Mouse (Mus musculus) MEL (cell line): ENCODE results near the gene Smad9. TPM values are rescaled to one million over a fixed set of nuclear protein-coding genes. Genes with fewer than 3 reads are reported as not detected.

Experiments used
- DNase-seq: peaks from one replicate; pipeline ENCODE4 v3.0.0; 2011; ENCODE audit warnings: low read depth, low spot score
- H3K27ac ChIP-seq: 2 replicates; pipeline ENCODE4 v1.5.1; 2012; ENCODE audit warnings: low read depth, mild to moderate bottlenecking, control low read depth, low read length, moderate library complexity; ENCODE audit not compliant: control insufficient read depth
- H3K27me3 ChIP-seq, 2 experiments: fragments of 150-350 bp in 1 of 2; sonication (generic) in 1 of 2; 2 replicates each; pipeline ENCODE4 v1.6.1; 2012; ENCODE audit warnings: low read length in 2 of 2, mild to moderate bottlenecking in 2 of 2, improper control_type of control experiment in 1 of 2, moderate library complexity in 1 of 2; ENCODE audit not compliant: insufficient read depth in 2 of 2, control insufficient read depth in 1 of 2
- H3K36me3 ChIP-seq, 2 experiments: 2 replicates each; pipeline ENCODE4 v1.6.1; 2012 to 2014; ENCODE audit warnings: low read length in 2 of 2, improper control_type of control experiment in 1 of 2, inconsistent platforms in 1 of 2, mild to moderate bottlenecking in 1 of 2; ENCODE audit not compliant: insufficient read depth in 2 of 2, control insufficient read depth in 1 of 2
- H3K4me1 ChIP-seq, 2 experiments: fragments of 150-350 bp in 1 of 2; sonication (generic) in 1 of 2; 2 replicates each; pipeline ENCODE4 v1.6.1; 2012; ENCODE audit warnings: low read length in 2 of 2, improper control_type of control experiment in 1 of 2, mild to moderate bottlenecking in 1 of 2; ENCODE audit not compliant: insufficient read depth in 2 of 2, control insufficient read depth in 1 of 2
- H3K4me3 ChIP-seq, 2 experiments: fragments of 150-350 bp in 1 of 2; sonication (generic) in 1 of 2; 2 replicates each; pipeline ENCODE4 v1.5.1; 2012; ENCODE audit warnings: low read depth in 2 of 2, low read length in 2 of 2, mild to moderate bottlenecking in 2 of 2, moderate library complexity in 2 of 2, control low read depth in 1 of 2, improper control_type of control experiment in 1 of 2; ENCODE audit not compliant: control insufficient read depth in 1 of 2, insufficient read depth in 1 of 2
- H3K79me2 ChIP-seq: 2 replicates; pipeline ENCODE4 v1.6.1; 2012; ENCODE audit warnings: mild to moderate bottlenecking, low read length, moderate library complexity; ENCODE audit not compliant: control insufficient read depth, poor library complexity, insufficient read depth
- H3K9ac ChIP-seq: 2 replicates; pipeline ENCODE4 v1.6.1; 2012; ENCODE audit warnings: low read depth, mild to moderate bottlenecking, control low read depth, low read length, moderate library complexity; ENCODE audit not compliant: control insufficient read depth, poor library complexity, severe bottlenecking
- H3K9me3 ChIP-seq: fragments of 150-350 bp; sonication (generic); replicated peaks from 2 replicates; pipeline ENCODE4 v1.6.1; 2012; ENCODE audit warnings: mild to moderate bottlenecking, low read length, improper control_type of control experiment, moderate library complexity; ENCODE audit not compliant: insufficient read depth
- BHLHE40 ChIP-seq: IDR thresholded peaks from 2 replicates; pipeline ENCODE4 v1.6.1; 2012; ENCODE audit warnings: low read depth, mild to moderate bottlenecking, inconsistent platforms, low read length, improper control_type of control experiment, borderline replicate concordance
- CHD1 ChIP-seq: IDR thresholded peaks from 2 replicates; pipeline ENCODE4 v1.6.1; 2012; ENCODE audit warnings: low read depth, mild to moderate bottlenecking, inconsistent platforms, low read length, improper control_type of control experiment
- CHD2 ChIP-seq: IDR thresholded peaks from 2 replicates; pipeline ENCODE4 v1.6.1; 2011; ENCODE audit warnings: low read length, improper control_type of control experiment
- CTCF ChIP-seq, 3 experiments: IDR thresholded peaks in 2 of 3; conservative IDR thresholded peaks in 1 of 3; 2 replicates each; pipeline ENCODE4 v1.5.1; 2011 to 2012; ENCODE audit warnings: low read length in 3 of 3, low read depth in 2 of 3, mild to moderate bottlenecking in 2 of 3, improper control_type of control experiment in 1 of 3, inconsistent platforms in 1 of 3, mixed read lengths in 1 of 3, moderate library complexity in 1 of 3; ENCODE audit not compliant: control insufficient read depth in 1 of 3, insufficient read depth in 1 of 3, poor library complexity in 1 of 3, severe bottlenecking in 1 of 3
- ELF1 ChIP-seq: IDR thresholded peaks from 2 replicates; pipeline ENCODE4 v1.6.1; 2014; ENCODE audit warnings: low read depth, mild to moderate bottlenecking, inconsistent platforms, low read length, improper control_type of control experiment, moderate library complexity
- EP300 ChIP-seq, 2 experiments: IDR thresholded peaks; 2 replicates each; pipeline ENCODE4 v1.6.1; 2011; ENCODE audit warnings: improper control_type of control experiment in 2 of 2, low read length in 2 of 2, low read depth in 1 of 2, mild to moderate bottlenecking in 1 of 2
- ETS1 ChIP-seq: IDR thresholded peaks from 2 replicates; pipeline ENCODE4 v1.6.1; 2012; ENCODE audit warnings: low read depth, mild to moderate bottlenecking, inconsistent platforms, low read length, improper control_type of control experiment, moderate library complexity
- HCFC1 ChIP-seq: IDR thresholded peaks from 2 replicates; pipeline ENCODE4 v1.6.1; 2012; ENCODE audit warnings: low read depth, mild to moderate bottlenecking, inconsistent platforms, low read length, improper control_type of control experiment, moderate library complexity
- JUND ChIP-seq: IDR thresholded peaks from 2 replicates; pipeline ENCODE4 v1.6.1; 2011; ENCODE audit warnings: low read depth, mild to moderate bottlenecking, improper control_type of control experiment, low read length
- KAT2A ChIP-seq: conservative IDR thresholded peaks from 2 replicates; pipeline ENCODE4 v1.6.1; 2012; ENCODE audit warnings: low read depth, low read length, improper control_type of control experiment, inconsistent platforms
- MAFK ChIP-seq: IDR thresholded peaks from 2 replicates; pipeline ENCODE4 v1.6.1; 2011; ENCODE audit warnings: low read depth, mild to moderate bottlenecking, low read length, improper control_type of control experiment, borderline replicate concordance
- MAX ChIP-seq: IDR thresholded peaks from 2 replicates; pipeline ENCODE4 v1.6.1; 2011; ENCODE audit warnings: low read length, improper control_type of control experiment
- MAZ ChIP-seq: IDR thresholded peaks from 2 replicates; pipeline ENCODE4 v1.6.1; 2012; ENCODE audit warnings: low read depth, mild to moderate bottlenecking, inconsistent platforms, low read length, improper control_type of control experiment
- MEF2A ChIP-seq: IDR thresholded peaks from 2 replicates; pipeline ENCODE4 v1.6.1; 2014; ENCODE audit warnings: low read depth, mild to moderate bottlenecking, inconsistent platforms, low read length, improper control_type of control experiment; ENCODE audit not compliant: poor library complexity, insufficient replicate concordance, severe bottlenecking; ENCODE audit errors: extremely low read depth
- MYB ChIP-seq: IDR thresholded peaks from 2 replicates; pipeline ENCODE4 v1.6.1; 2011; ENCODE audit warnings: mild to moderate bottlenecking, low read depth, low read length, improper control_type of control experiment
- MYC ChIP-seq: IDR thresholded peaks from 2 replicates; pipeline ENCODE4 v1.6.1; 2011; ENCODE audit warnings: low read depth, mild to moderate bottlenecking, low read length, improper control_type of control experiment, moderate library complexity
- NELFE ChIP-seq: IDR thresholded peaks from 2 replicates; pipeline ENCODE4 v1.6.1; 2011; ENCODE audit warnings: low read depth, low read length, improper control_type of control experiment
- POLR2A ChIP-seq, 2 experiments: IDR thresholded peaks; 2 replicates each; pipeline ENCODE4 v1.6.1; 2011 to 2012; ENCODE audit warnings: low read length in 2 of 2, mild to moderate bottlenecking in 2 of 2, control low read depth in 1 of 2, improper control_type of control experiment in 1 of 2, low read depth in 1 of 2, moderate library complexity in 1 of 2; ENCODE audit not compliant: control insufficient read depth in 1 of 2, insufficient read depth in 1 of 2, poor library complexity in 1 of 2
- RAD21 ChIP-seq: IDR thresholded peaks from 2 replicates; pipeline ENCODE4 v1.6.1; 2011; ENCODE audit warnings: mild to moderate bottlenecking, low read depth, low read length, improper control_type of control experiment
- RCOR1 ChIP-seq: IDR thresholded peaks from 2 replicates; pipeline ENCODE4 v1.6.1; 2012; ENCODE audit warnings: low read depth, mild to moderate bottlenecking, inconsistent platforms, low read length, improper control_type of control experiment
- SIN3A ChIP-seq: IDR thresholded peaks from 2 replicates; pipeline ENCODE4 v1.6.1; 2012; ENCODE audit warnings: low read length, improper control_type of control experiment, inconsistent platforms
- SMC3 ChIP-seq: IDR thresholded peaks from 2 replicates; pipeline ENCODE4 v1.6.1; 2011; ENCODE audit warnings: low read depth, low read length, improper control_type of control experiment
- TBP ChIP-seq: IDR thresholded peaks from 2 replicates; pipeline ENCODE4 v1.8.0; 2011; ENCODE audit warnings: low read depth, low read length, improper control_type of control experiment
- UBTF ChIP-seq: IDR thresholded peaks from 2 replicates; pipeline ENCODE4 v1.6.1; 2012; ENCODE audit warnings: low read depth, mild to moderate bottlenecking, inconsistent platforms, low read length, improper control_type of control experiment, moderate library complexity, borderline replicate concordance; ENCODE audit not compliant: insufficient read depth
- ZC3H11A ChIP-seq: IDR thresholded peaks from 2 replicates; pipeline ENCODE4 v1.6.1; 2012; ENCODE audit warnings: low read depth, mild to moderate bottlenecking, inconsistent platforms, low read length, improper control_type of control experiment
- ZKSCAN1 ChIP-seq: IDR thresholded peaks from 2 replicates; pipeline ENCODE4 v1.6.1; 2012; ENCODE audit warnings: low read depth, mild to moderate bottlenecking, inconsistent platforms, low read length, improper control_type of control experiment, moderate library complexity
- ZMIZ1 ChIP-seq: IDR thresholded peaks from 2 replicates; pipeline ENCODE4 v1.6.1; 2012; ENCODE audit warnings: low read depth, mild to moderate bottlenecking, inconsistent platforms, low read length, improper control_type of control experiment, moderate library complexity
- ZNF384 ChIP-seq: IDR thresholded peaks from 2 replicates; pipeline ENCODE4 v1.6.1; 2012; ENCODE audit warnings: low read depth, mild to moderate bottlenecking, inconsistent platforms, low read length, improper control_type of control experiment
- polyA plus RNA-seq, 2 experiments: library from polyadenylated mRNA; stranded (reverse) in 1 of 2; unstranded in 1 of 2; fragments of >175 nt in 1 of 2; fragments of >200 nt in 1 of 2; gene quantifications; 2 replicates each; pipeline versions ENCODE4 v1.2.1 to v1.2.4; 2012; ENCODE audit warnings: low replicate concordance in 2 of 2, low read depth in 1 of 2; ENCODE audit not compliant: insufficient read length in 2 of 2, insufficient read depth in 1 of 2, missing spikeins in 1 of 2
- total RNA-seq: library from RNA; depleted of rRNA; stranded (reverse); fragments of 300-350 nt; gene quantifications from 2 replicates; pipeline ENCODE4 v1.2.3, GENCODE M21; 2012

Gene Smad9
- total and polyA plus RNA-seq, 3 experiments = 0.01 TPM; not detected in 2

DNA sequence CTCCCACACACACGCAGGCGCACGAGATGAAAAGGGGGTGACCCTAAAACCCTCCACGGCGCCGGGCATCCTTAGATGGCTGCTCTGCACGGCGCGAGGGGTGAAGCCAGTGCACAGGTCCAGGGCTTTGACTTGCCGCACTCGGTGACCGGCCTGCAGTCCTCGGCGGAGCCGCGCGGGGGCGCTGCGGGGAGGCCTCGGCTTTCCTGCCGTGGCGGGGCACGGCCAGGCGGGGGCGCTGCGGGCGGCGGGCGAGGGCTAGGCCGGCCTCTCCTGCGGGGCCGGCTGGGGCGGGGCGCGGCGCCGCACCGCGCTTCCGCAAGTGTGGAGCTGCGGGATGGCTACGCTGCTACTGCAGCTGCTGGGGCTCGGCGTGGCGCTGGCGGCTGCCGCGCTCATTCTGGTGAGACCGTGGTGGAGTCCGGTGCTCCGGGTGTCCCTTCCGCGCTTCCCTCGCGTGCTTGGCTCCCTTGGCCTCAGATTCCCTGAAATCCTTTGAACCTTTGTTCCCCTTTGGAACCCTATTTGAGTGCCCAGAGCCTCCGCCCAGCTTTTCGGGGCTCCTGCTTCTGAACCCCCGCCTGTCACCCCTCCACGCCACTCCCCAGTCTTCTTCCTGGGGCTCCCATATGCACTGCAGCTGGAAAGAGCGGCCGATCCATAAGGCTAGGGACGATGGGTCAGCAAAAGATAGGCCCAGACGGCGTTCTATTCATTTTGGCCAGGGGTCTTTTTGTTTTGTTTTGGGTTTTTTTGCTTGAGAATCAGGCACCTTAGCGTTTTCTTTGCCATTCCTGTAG, 19.9 kb upstream of the Smad9 start, which contains the start of the genes Exosc8 and Alg5:
Exosc8 (minus strand) TSS at position 147 of the 800 bp plus-strand sequence.
Alg5 (plus strand) TSS at position 293 of the 800 bp plus-strand sequence.
- DNase-seq = peak; percentile 81
- H3K4me1 ChIP-seq = peaks cover 11 to 14% of the 10 kb centered on the region in 2 experiments

DNA sequence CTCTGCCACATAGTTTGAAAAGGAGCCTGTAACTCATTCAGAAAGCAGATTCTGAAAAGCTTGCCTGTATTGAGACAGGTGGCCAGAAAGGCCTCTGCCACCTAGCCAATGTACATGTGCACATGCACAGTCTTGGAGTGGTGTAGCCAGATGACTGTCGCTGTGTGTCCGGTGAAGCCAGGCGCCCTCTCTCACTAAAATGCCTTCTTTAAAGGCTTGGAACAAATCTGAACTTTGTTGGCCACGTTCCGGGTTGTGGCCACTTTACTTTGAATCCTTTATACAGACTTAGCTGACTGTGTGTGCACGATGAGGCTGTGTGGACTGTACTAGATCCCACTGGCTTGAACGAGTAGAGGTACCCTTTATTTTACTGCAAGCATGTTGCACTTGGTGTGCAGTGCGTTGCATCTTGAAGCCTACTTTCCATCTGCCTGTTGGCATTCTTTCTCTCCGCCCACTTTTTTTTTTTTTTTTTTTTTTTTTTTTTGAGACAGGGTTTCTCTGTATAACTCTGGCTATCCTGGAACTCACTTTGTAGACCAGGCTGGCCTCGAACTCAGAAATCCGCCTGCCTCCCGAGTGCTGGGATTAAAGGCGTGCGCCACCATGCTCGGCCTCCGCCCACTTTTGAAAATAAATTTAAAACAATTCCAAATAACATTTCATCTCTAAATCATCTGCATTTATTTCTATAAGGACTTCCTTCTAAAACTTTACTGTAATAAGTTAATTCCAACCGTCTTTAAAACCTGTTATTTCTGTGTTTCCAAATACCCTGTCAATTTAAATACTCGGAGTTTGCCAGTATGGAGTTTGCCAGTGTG, 19.1 kb upstream of the Smad9 start:
- DNase-seq = peak; percentile 71
- H3K79me2 ChIP-seq = peaks cover 36% of the 10 kb centered on the region
- H3K4me1 ChIP-seq = peaks cover 11 to 14% of the 10 kb centered on the region in 2 experiments
- H3K4me3 ChIP-seq = peak overlapping the region; percentile 88 to 99
- H3K36me3 ChIP-seq = peaks cover 16 to 30% of the 10 kb centered on the region in 2 experiments
- no peaks in the 10 kb centered on the region for H3K9me3 ChIP-seq
- peak overlapping the region; percentile 91 for H3K9ac ChIP-seq
- H3K27ac ChIP-seq = peak overlapping the region; percentile 89; the same call in 1 of the 2 replicates
- no peaks in the 10 kb centered on the region for H3K27me3 ChIP-seq
- TF ChIP-seq UBTF (no peak), SMC3 (no peak), MYB (no peak), ZKSCAN1 (no peak), MEF2A (no peak), ZMIZ1 (no peak), MAZ (no peak), EP300 (IDR thresholded peaks at IDR 0.05; ENCODE audit: low read depth in 1 of 2, low read length in 2 of 2) (no peak), KAT2A (no peak), CHD1 (no peak), CHD2 (no peak), HCFC1 (no peak), RAD21 (no peak), JUND (no peak), ZC3H11A (no peak), SIN3A (peak; percentile 13; the same call in 1 of the 2 replicates), ZNF384 (peak; percentile 92)

More for the DNA sequence above, 19.9 kb upstream of the Smad9 start, which contains the start of the genes Exosc8 and Alg5:
- no peaks in the 10 kb centered on the region for H3K9me3 ChIP-seq
- H3K27me3 ChIP-seq = no peaks in the 10 kb centered on the region
- H3K27ac ChIP-seq = peak within 1 kb of the TSS; percentile 97
- peaks cover 23 to 34% of the 10 kb centered on the region in 2 experiments for H3K36me3 ChIP-seq
- TF ChIP-seq MYB = 0 out of 2 replicates have a peak, but pooled peaks have one; percentile 8
- peak; percentile 75 for TF ChIP-seq NELFE
- peak; percentile 9; the same call in 1 of the 2 replicates for TF ChIP-seq SIN3A
- peak; percentile 43 for TF ChIP-seq SMC3
- TF ChIP-seq MAX = 0 out of 2 replicates have a peak, but pooled peaks have one; percentile 47
- TF ChIP-seq ELF1 = peak; percentile 73
- peak in 2 of 3 experiments; percentile 69 to 100; a peak in 5 of 6 replicates for TF ChIP-seq CTCF (IDR thresholded peaks at IDR 0.05 in 2 of 3, conservative IDR thresholded peaks at IDR 0.05 in 1 of 3; ENCODE audit: control insufficient read depth in 1 of 3, insufficient read depth in 1 of 3, low read depth in 2 of 3, low read length in 3 of 3, poor library complexity in 1 of 3, severe bottlenecking in 1 of 3)
- TF ChIP-seq ZMIZ1 = peak; percentile 20; the same call in 1 of the 2 replicates
- TF ChIP-seq MYC = no peak
- peak; percentile 41; the same call in 1 of the 2 replicates for TF ChIP-seq BHLHE40
- TF ChIP-seq RCOR1 = no peak
- TF ChIP-seq POLR2A (IDR thresholded peaks at IDR 0.05; ENCODE audit: control insufficient read depth in 1 of 2, insufficient read depth in 1 of 2, low read depth in 1 of 2, low read length in 2 of 2, poor library complexity in 1 of 2) = peak; percentile 70 to 74
- TF ChIP-seq EP300 (IDR thresholded peaks at IDR 0.05; ENCODE audit: low read depth in 1 of 2, low read length in 2 of 2) = peak in 1 of 2 experiments; percentile 31; a peak in 1 of 4 replicates
- TF ChIP-seq HCFC1 = peak; percentile 64
- TF ChIP-seq MAFK = no peak
- TF ChIP-seq RAD21 = peak; percentile 14
- peak; percentile 67; the same call in 1 of the 2 replicates for TF ChIP-seq CHD1
- no peak for TF ChIP-seq MEF2A
- TF ChIP-seq TBP = 0 out of 2 replicates have a peak, but pooled peaks have one; percentile 0
- TF ChIP-seq ZNF384 = peak; percentile 33; the same call in 1 of the 2 replicates
- TF ChIP-seq ETS1 = no peak
- TF ChIP-seq, all 39 proteins: peak for 16
- Histone ChIP-seq H3K79me2 (peaks cover 36% of the 10 kb centered on the region), H3K9ac (peak within 1 kb of the TSS; percentile 97), H3K4me3 (peak within 1 kb of the TSS; percentile 88 to 99)
